Mouse (Mus musculus) c-Kit-positive CD71-positive TER-119-positive erythroid progenitor cells, embryonic 14.5 days (primary cell): ENCODE results near the gene Apobec1.
A peak's percentile ranks its signal among the peaks of the same experiment; 100 is the strongest.
"Not testable (repeated sequence)": the region's sequence is repeated elsewhere in the genome, so short reads cannot be mapped to it uniquely, and the experiment has no call there.

Source experiments
- DNase-seq: peaks from one replicate; pipeline ENCODE4 v3.0.0-alpha.2; 2013; ENCODE audit warnings: low spot score

The Apobec1 gene

DNA sequence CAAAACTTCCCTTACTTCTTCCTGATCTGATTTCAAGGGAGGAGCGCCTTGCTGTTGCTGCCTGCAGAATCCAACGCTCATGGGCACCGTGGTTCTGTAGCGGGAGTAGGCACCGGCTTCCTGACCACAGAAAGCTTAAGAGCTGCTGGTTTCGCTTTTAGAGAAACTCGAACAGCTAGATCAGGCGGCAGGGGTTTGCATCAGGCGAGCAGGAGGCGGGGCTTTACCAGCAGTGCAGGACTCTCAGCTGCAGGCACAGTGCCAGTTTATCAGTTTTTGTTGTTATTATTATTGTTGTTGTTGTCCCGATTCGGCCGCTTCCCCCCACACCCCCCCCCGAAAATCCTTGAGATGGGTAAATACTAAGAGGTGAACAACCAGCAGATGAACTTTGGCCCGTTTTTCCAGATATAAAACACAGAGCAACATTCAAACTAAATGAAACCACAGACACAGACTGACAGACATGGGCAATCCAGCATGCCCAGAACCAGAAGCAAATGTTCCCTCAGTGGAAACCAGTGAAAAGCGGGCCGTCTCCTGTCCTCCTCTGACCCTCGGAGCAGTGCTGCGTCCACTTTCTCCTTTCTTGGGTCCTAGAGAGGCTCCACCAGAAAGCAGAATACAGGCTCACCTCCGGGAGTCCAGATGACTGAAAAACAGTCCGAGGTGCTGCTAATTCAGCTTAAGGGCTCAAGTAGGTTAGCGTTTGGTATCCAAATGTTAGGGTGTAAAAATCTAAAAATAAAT, at the start of gene Apobec1:
Gene Apobec1 (minus strand): TSS at position 203 of the 750 bp plus-strand sequence.
- DNase-seq, result peak; percentile 76

DNA sequence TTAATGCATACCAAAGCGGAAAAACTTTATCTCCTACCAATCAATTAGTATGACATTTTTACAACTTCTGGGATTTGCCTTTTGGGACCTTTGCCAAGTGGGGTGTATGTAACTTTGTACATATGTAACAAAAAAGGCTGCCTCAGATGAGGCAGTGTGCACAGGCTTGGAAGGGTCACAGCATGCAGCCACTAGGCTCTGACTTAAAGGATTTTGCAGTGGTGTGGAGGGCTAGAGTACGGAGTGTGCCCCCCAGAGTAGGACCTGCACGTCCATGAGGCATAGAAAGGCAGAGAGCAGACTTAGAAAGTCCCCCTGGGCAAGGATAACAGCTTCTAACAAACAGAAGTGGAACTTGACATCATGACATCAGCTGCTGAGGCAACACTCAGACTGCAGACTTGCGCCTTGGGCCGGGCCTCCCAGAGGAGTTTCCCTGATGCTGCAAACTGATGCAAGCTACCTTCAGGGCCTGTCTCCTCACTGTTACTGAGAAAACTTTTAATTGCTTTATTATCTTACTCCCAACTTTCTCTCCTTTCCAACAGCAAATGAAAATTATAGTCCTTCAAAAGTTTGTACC, 48.2 kb upstream of the Apobec1 start:
- no peak for DNase-seq

DNA sequence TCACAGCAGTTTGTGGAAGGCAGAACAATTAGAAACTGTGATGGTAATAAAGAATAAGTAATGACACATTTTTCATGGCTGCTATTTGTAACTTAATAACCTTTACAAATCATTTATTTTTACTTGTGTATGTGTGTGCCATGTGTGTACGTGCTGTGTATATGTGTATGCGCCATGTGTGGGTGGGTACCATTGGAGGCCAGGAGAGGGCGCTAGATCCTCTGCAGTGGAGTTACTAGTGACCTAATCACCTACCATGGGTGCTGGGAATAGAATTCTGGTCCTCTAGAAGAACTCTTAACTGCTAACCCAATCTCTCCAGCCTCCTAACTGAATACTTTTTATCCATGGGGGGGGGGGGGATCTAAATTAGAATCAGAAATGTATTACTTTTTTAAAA, 47.7 kb upstream of the Apobec1 start:
- DNase-seq, result no peak

DNA sequence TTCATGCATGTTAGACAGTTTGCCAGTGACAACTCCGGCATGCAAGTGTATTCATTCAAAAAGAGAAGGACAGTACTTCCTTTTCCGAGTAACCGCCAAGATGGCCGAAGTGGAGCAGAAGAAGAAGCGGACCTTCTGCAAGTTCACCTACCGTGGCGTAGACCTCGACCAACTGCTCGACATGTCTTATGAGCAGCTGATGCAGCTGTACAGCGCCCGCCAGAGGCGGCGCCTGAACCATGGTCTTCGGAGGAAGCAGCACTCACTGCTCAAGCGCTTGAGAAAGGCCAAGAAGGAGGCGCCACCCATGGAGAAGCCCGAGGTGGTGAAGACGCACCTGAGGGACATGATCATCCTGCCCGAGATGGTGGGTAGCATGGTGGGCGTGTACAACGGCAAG, 42.0 kb upstream of the Apobec1 start:
- DNase-seq, result not testable (repeated sequence)

DNA sequence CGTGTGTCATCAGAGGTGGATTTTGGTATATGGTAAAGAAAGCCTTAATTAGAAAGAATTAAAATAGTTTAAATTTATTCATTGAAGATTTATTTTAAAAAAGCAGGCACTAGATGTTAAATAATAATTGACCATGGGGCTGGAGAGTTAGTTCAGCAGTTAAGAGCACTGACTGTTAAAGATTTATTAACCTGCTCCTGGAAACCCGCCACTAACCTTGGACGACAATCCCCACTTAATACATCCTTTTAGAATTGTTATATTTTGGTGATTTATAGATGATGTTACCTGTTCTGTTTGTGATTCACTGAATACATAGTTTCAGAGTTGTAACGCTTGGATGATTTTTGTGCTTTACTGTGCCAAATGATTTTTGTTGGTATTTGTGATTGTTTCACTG, 35.3 kb upstream of the Apobec1 start:
- DNase-seq, result not testable (repeated sequence)

DNA sequence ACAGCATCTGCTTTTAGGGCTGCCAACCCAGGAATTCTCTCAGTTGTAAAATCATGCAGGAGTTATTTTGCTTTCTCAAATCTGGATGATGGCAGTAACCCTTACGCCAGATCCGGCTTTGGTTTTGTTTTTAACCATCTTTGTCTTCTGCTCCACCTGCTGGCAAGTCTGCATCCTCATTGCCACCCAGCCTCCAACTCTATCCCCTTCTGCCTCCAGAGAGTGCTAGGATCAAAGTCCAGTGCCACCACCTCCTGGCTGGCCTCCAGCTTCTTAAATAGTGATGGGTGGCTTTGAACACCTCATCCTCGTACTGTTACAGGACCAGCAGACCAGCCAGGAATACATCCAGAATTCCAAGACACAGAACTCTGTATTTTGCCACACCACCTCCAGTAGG, 34.4 kb upstream of the Apobec1 start:
- no peak for DNase-seq

DNA sequence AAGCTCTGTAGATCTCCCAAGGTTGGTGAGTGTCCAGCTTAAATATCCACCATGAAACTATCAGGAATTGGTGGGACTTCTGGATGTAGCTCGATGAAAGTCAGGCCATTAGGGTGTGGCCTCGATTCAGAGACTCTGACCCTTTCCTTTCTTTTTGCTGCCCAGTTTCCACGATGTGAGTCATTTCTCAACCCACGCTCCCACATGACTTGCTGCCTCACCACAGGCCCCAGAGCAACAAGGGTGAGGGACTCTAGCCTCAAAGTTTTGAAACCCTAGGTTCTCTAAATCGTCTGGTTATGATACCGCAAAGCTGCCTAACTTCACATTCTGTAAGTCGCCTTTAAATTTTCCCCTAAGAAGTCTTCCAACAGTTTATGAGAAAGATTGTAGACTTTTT, 33.1 kb upstream of the Apobec1 start:
- no peak for DNase-seq

DNA sequence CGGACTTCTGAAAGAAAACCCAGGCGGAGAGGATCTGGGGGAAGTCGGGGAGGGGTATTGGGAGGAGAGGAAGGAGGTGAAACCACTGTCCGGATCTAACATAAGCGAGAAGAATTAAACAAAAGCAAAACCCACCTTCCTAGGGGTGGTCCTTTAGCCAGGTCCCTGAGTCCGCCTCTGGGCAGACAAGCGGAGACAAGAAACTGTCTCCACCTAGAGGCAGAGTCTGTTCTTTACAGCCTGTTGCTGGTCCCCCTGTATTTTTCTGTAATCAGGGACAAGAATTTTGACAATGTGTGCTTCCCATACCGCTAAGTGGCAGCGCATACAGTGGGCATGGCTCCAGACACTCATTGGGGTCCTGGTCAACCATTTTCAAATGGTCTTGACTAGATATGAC, 31.2 kb upstream of the Apobec1 start:
- DNase-seq, result no peak

DNA sequence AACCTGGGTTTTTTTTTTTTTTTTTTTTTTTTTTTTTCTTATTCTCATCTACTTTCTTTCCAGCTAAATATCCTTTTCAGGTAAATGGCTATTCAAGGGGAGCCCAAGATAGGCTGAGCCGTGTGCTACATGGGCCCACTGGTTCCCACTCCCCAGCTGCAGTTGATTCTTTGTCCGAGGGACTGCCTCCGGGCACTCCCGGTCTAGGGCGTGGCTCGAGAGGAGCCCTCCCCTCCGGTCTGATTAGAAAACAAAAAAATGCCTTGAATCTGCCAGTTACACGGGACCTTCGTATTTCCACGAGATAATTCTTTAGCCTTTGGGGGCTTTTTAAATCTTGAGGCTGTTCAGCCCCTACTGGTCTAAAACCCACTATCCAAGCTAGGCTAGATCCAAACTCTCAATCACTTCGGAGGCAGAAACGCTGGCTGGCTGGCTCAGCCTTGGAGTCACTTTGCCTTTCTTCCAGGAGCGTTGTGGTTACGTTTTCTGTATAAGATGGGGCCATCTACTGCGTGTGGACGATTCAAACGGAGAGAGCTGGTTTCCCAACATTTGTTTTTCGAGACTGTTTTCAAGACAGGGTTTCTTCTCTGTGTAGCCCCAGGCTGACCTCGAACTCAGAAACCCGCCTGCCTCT, 25.3 kb upstream of the Apobec1 start:
- DNase-seq, result no peak

DNA sequence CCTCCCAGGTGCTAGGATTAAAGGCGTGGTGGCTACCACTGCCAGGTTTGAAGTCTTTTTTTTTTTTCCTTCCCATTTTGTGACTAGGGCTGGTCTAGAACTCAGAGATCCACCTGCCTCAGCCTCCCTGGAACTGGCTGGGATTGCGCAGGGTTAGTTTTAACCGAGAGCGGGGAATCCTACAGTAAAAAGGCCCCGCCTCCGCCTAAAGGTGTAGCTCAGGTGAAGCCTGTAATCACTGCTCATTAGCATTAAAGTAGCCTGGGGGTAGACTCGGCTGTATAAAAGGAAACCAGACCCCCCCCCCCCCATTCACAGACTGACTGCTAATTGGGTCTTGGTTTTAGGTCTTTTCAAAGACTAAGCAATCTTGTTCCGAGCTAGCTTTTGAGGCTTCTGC, 23.9 kb upstream of the Apobec1 start, which contains the start of gene Dppa3:
Gene Dppa3 (plus strand): TSS at position 301 of the 400 bp plus-strand sequence.
- DNase-seq, result no peak

DNA sequence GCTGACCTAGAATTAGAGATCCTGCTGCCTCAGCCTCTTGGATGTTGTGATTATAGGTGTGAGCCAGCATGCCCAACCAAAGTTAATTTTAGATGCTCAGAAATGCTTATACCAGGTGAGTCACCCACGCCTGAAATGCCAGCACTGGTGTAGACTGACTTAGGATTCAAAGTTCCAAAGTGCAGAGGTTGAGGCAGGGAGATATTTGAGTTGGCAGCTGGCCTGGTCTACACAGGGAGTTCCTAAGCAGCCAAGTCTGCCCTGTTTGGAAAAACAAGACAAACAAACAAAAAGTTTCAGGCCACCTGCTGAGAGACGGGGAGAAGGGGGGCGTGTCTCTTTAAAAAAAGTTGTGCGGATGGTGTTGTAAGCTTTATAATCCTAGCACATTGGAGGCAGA, 22.9 kb upstream of the Apobec1 start:
- no peak for DNase-seq

DNA sequence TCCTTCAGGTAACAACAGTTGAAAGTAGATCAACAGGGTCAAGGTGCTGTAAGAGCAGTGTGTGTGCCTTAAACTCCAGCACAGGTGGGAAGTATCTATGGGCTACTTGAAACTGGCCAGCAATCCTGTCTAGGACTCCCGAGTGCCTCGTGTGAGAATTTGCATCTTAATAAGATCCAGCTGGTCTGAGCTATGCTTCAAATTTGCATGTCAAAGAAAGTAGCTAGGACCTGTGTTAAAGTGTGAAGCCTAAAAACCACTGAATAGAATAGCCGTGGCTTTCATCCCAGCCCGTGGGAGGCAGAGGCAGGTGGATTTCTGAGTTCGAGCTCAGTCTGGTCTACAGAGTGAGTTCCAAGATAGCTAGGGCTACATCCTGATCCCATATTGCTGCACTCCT, 22.2 kb upstream of the Apobec1 start:
- DNase-seq, result no peak

DNA sequence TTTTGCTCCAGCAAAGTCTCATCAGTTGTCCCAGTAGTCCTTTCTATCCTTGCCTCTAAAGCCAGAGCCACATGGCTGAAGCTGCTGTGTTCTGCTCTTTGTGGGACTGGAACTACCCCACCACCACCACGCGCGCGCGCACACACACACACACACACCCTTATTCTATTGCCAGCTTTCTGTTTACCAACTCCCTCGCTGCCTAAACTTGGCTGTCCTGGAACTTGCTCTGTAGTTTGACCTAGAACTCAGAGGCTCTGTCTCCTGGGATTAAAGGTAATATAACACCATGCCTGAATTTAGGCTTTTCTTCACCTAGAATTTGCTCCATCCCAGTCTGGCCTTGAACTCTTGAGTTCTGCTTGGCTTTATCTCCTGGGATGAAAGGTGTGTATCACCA, 18.8 kb upstream of the Apobec1 start:
- no peak for DNase-seq

DNA sequence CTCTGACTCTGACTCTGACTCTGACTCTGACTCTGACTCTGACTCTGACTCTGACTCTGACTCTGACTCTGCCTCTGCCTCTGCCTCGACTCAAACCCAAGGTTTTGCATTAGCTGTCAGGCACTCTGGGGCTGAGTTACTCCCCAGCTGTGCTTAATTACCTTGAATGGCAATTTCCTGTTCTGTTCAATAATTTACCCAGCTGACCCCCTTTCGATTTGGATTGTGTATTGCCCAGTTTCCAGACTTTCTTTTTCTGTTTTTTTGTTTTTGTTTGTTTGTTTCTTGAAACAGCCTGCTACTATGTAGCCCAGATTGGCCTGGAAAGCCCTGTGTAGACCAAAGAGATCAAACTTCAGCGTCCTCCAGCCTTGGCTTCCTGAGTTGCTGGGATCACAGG, 13.8 kb upstream of the Apobec1 start:
- DNase-seq, result no peak

DNA sequence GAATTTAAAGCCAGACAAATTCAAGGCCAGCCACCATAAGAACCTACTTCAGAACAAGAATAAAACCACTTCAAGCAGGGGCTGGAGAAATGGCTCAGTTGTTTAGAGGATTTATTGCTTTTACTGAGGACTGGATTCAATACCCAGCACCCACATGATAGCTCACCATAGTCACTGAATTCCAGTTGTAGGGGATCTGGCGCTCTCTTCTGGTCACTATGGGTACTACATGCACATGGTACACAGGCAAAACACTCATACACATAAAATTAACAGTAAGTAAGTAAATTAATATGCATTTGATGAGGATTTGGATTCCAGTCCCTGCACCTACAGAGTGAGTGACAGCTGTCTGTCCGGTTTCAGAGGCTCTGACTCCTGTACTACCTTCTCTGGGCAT, 11.8 kb upstream of the Apobec1 start:
- peak; percentile 63 for DNase-seq

DNA sequence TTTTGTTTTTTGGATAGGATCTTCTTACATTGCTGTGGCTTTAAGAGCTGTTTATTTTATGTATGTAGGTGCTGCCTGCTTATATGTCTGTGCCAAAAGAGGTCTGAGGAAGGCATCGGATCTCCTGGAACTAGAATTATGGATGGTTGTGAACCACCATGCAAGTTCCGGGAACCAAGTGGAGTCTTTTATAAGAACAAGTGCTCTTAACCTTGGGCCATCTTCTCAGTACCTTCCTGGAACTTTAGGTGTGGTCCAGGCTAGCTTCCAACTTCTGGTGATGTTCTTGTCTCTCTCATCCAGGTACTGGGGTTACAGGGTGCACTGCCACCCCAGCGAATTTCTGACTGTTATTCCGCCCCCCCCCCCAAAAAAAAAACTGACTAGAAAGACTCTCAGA, 10.2 kb upstream of the Apobec1 start:
- DNase-seq, result peak; percentile 58

DNA sequence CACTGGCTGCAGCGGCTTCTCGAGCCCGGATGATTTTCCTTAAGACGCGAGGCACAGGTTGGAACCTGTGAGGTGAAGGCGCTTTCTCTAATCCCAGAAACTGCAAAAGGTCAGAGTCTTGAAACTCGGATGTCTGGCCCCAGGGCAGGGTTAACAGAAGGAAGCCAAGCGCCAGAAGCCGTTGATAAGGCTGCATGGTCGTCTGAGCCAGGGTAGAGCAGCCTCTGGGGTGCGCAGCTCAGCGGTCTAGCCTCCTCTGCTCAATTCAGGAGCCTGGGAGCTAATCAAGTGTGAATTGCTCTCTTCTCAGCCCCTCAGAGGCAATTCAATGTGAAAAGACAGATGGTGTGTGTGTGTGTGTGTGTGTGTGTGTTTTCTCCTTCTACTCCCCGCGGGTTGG, 7.5 kb upstream of the Apobec1 start, which contains the start of gene Gdf3:
Gene Gdf3 (minus strand): TSS at position 317 of the 400 bp plus-strand sequence.
- DNase-seq, result peak; percentile 42

DNA sequence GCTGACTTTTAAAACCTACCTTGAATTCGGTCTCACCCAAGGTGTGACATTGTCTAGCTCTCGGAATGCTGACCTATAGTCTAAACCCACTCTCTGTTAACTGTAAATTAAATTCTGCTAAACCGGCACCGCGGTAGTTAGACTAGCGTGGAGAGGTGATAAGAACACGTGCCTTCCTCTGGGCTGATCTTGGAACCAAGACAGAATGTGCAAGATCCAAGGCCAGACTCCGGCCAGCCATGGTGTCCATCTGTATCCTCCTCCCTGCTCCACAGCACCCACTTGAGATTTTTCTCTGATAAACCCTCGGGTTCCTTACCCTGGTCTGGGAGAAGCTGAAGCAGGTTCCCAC, 7.1 kb upstream of the Apobec1 start:
- DNase-seq, result peak; percentile 29

DNA sequence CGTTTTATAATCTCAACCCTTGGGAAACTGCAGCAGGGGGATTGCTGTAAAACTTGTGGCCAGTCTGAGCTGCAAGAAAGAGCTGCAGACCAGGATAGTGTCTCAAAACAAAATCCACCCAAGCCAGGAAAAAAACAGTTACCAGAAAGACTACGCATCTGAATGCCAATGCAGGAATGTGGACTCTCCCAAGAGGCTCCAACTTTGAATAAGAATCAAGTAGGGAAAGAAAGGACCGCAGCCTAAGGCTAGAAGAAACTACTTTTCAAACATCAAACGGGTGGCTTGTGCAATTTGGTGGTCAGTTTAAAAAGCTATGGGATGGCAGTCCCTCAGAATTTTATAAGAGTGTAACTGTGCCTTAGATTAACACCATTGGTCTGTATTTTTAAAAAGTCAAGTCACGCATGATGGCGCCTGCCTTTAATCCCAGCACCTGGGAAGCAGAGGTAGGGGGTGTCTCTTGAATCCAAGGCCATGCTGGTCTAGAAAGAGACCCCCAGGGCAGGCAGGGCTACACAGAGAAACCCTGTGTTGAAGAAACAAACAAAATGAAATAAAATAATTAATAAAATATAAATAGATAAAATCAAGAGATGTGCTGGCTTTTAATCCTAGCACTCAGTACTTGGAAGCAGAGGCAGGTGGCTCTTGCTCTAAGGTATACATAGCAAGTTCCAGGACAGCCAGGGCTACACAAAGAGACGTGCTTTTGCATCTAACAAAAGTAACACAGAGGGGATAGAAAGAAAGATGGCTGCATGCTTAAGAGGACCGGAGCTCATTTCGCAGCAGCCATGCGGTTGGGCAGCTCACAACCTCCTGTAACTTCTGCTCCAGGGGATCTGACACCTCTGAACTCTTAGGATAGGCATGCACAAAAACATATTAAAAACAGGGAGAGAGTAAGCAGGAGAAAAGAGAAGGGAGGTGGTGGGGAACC, 6.5 kb upstream of the Apobec1 start:
- DNase-seq, result no peak

DNA sequence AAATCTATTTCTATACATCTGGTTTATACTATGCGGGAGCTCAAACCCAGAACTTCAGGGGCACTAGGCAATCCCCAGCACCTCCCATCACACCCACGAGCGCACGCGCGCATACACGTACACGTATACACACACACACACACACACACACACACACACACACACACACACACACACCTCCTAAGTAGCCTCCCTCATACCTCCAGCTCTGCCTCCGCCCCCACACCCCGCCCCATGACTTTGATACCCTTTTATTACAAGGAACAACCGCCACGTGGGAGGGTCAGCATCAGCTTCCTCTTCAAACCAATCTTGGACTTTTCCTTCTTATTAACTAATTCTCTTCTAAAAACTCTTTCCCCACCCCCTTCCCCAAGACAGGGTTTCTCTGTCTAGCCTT, 5.5 kb upstream of the Apobec1 start:
- no peak for DNase-seq

DNA sequence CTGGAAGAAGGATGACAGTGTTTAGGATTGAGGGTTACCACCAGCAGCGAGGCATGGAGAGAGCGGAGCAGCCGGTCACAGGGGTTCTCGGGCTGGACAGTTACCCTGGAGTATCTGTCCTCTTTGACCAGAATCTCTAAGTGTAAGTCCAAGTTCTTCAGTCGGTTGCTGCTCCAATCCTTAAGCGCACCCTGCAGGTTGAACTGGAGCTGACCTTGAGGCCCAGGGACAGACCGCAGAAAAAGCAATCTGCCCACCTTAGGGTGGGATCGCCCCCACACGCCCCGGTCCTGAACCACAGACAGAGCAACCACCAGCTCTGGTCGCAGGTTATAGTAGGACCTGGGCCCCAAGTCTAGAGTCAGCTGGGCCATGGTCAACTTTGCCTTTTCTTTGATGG, 4.4 kb upstream of the Apobec1 start:
- no peak for DNase-seq

DNA sequence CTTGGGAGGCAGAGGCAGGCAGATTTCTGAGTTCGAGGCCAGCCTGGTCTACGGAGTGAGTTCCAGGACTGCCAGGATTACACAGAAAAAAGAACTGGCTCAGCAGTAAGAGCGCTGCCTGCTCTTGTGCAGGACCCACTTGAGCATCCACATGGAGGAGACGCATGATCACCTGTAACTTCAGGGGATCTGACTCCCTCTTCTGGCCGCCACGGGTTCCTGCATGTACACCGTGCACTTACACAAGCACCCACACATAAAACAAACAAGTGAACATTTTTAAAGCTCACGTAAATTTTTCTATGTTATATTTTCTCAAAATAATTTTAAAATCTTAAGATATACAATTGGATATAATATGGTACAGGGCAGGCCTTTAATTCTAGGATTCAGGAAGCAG, 3.2 kb upstream of the Apobec1 start:
- no peak for DNase-seq
